Mouse (Mus musculus) heart, embryonic 14.5 days (tissue): ENCODE measurements around the gene Rnf43. TPM values are rescaled to one million over a fixed set of nuclear protein-coding genes. Genes with fewer than 3 reads are reported as not detected.

Experiments
- ATAC-seq: fragments of 200-750 bp; cut with Nextera tagmentation; 2 replicates; pipeline ENCODE4 v1.8.0; 2017; ENCODE audit warnings: low read depth, moderate TSS enrichment; ENCODE audit not compliant: insufficient number of reproducible peaks, insufficient read depth, low FRiP score
- H3K27ac ChIP-seq, 2 experiments: fragments of 200-500 bp in 1 of 2; fragments of 300-500 bp in 1 of 2; sonication (generic) in 1 of 2; replicated peaks in 1 of 2; 2 replicates each; pipeline ENCODE4 v1.5.1; 2012 to 2014; ENCODE audit warnings: low read depth in 2 of 2, low read length in 2 of 2, control low read depth in 1 of 2, mild to moderate bottlenecking in 1 of 2, mixed read lengths in 1 of 2; ENCODE audit not compliant: control insufficient read depth in 1 of 2, insufficient read depth in 1 of 2
- H3K27me3 ChIP-seq: fragments of 300-500 bp; sonication (generic); 2 replicates; pipeline ENCODE4 v1.6.1; 2014; ENCODE audit warnings: mild to moderate bottlenecking, low read length, control low read depth; ENCODE audit not compliant: control insufficient read depth, insufficient read depth
- H3K36me3 ChIP-seq: fragments of 300-500 bp; sonication (generic); 2 replicates; pipeline ENCODE4 v1.6.1; 2014; ENCODE audit warnings: mild to moderate bottlenecking, control low read depth, low read length, mixed read lengths; ENCODE audit not compliant: control insufficient read depth, insufficient read depth
- H3K4me1 ChIP-seq, 2 experiments: fragments of 200-500 bp in 1 of 2; fragments of 300-500 bp in 1 of 2; sonication (generic) in 1 of 2; 2 replicates each; pipeline ENCODE4 v1.6.1; 2012 to 2014; ENCODE audit warnings: low read length in 2 of 2, control low read depth in 1 of 2, mixed read lengths in 1 of 2; ENCODE audit not compliant: control insufficient read depth in 2 of 2, insufficient read depth in 2 of 2
- H3K4me2 ChIP-seq: fragments of 300-500 bp; sonication (generic); 2 replicates; pipeline ENCODE4 v1.6.1; 2014; ENCODE audit warnings: mild to moderate bottlenecking, low read length
- H3K4me3 ChIP-seq, 2 experiments: fragments of 200-500 bp in 1 of 2; fragments of 300-500 bp in 1 of 2; sonication (generic) in 1 of 2; 2 replicates each; pipeline ENCODE4 v1.5.1; 2012 to 2014; ENCODE audit warnings: low read length in 2 of 2, mild to moderate bottlenecking in 2 of 2, control low read depth in 1 of 2, low read depth in 1 of 2, moderate library complexity in 1 of 2; ENCODE audit not compliant: control insufficient read depth in 1 of 2, insufficient read depth in 1 of 2
- H3K9ac ChIP-seq: fragments of 300-500 bp; sonication (generic); 2 replicates; pipeline ENCODE4 v1.6.1; 2014; ENCODE audit warnings: mild to moderate bottlenecking, low read length
- H3K9me3 ChIP-seq: fragments of 300-500 bp; sonication (generic); 2 replicates; pipeline ENCODE4 v1.6.1; 2016; ENCODE audit warnings: low read length, control low read depth; ENCODE audit not compliant: control insufficient read depth
- WGBS: fragments of 180-500 bp; shearing (Covaris S2); extraction: QIAGEN DNeasy Blood & Tissue Kit; methylation state at CpG from one replicate; pipeline ENCODE4 v1.1.7; 2014; 5-methylcytosine and 5-hydroxymethylcytosine counted together
- polyA plus RNA-seq: library from polyadenylated mRNA; unstranded; fragments of >200 nt; fragmentation: Nextera tagmentation; extraction: Ambion mirVana; gene quantifications from 2 replicates; pipeline ENCODE4 v1.2.1, GENCODE M21; 2014

Rnf43 gene
- polyA plus RNA-seq, 1 experiment from 2014 or later: 0.47 TPM

GRCm38 (mm10) chr11:87678545-87678944, 16.0 kb downstream of the Rnf43 start:
- ATAC-seq: no peak
- H3K4me2 ChIP-seq: no peak overlapping the region
- WGBS: 68% methylated on average over 4 of the region's 4 CpGs
- no peak overlapping the region for H3K4me3 ChIP-seq
- H3K9me3 ChIP-seq: no peaks in the 10 kb centered on the region
- no peak overlapping the region for H3K27ac ChIP-seq
- no peak overlapping the region for H3K9ac ChIP-seq
- H3K36me3 ChIP-seq: no peaks in the 10 kb centered on the region
- peaks cover 2 to 7% of the 10 kb centered on the region in 2 experiments; a peak in 1 of 4 replicates for H3K4me1 ChIP-seq
- H3K27me3 ChIP-seq: no peaks in the 10 kb centered on the region

DNA sequence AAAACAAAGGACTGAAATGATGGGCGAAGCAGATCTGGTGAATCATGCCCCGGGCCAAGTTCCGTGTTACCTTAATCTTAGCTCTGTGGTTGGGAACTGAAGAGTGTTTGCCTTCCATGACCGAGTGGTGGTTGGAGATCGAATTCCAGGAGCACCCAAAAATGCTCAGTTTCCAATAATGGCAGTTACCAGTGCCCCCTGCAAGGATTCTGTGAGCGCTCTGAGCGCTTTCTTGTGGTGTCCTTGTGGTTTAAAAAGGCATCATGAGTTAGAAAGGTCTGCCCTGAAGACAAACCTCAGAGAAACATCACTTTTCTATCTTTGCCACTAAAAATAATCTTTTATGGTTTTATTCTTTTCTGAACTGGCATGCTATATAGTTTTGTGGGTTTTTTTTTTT, 16.5 kb downstream of the Rnf43 start:
- 84% methylated on average over 7 of the region's 7 CpGs for WGBS
- H3K27ac ChIP-seq: no peak overlapping the region
- H3K4me1 ChIP-seq: peaks cover 3 to 7% of the 10 kb centered on the region in 2 experiments; a peak in 1 of 4 replicates
- no peak overlapping the region for H3K4me2 ChIP-seq
- no peaks in the 10 kb centered on the region for H3K36me3 ChIP-seq
- ATAC-seq: no peak
- H3K9me3 ChIP-seq: no peaks in the 10 kb centered on the region
- H3K4me3 ChIP-seq: no peak overlapping the region
- H3K9ac ChIP-seq: no peak overlapping the region
- H3K27me3 ChIP-seq: no peaks in the 10 kb centered on the region

DNA sequence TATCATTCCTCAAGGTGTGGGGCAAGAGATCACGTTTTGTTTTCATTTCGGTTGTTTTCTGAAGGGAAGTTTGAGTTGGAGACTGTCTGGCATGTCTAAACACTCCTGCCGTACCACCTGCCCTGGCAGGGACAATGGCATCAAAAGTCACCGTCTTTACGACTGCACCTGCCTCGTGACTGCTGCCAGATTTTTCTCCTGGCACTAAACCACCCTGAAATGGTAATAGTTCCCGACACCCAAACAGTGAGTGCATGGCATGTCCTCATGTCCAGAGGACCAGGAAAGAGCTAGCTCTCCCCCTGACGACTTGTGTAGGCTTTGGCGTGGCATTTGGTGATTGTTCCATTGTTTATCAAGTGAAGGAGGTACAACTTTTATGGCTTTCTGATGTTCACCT, 18.3 kb downstream of the Rnf43 start:
- no peak overlapping the region for H3K9ac ChIP-seq
- 79% methylated on average over 9 of the region's 9 CpGs for WGBS
- H3K27me3 ChIP-seq: no peaks in the 10 kb centered on the region
- no peak overlapping the region for H3K4me3 ChIP-seq
- H3K27ac ChIP-seq: no peak overlapping the region
- H3K4me2 ChIP-seq: no peak overlapping the region
- peaks cover 3 to 7% of the 10 kb centered on the region in 2 experiments; a peak in 1 of 4 replicates for H3K4me1 ChIP-seq
- ATAC-seq: no peak
- H3K36me3 ChIP-seq: no peaks in the 10 kb centered on the region
- no peaks in the 10 kb centered on the region for H3K9me3 ChIP-seq

DNA sequence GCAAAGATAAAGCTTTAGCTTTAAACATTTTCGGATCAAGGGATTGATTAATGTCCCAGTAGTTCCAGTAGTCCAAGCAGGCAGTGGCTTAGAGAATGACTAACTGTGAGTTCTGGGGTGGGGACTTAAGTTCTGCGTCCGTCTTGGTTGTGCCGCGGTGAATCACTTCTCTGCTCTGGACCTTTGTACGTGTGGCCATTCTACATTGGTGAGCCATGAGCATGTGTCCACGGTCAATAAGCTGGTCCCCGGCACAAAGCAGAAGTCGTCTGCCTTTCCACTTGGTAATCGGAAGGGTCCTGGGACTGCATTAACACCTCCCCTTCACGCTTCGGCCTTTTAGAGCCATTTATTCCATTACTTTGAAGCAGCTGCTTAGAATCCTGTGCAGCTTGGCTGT, 19.6 kb downstream of the Rnf43 start:
- Histone ChIP-seq H3K4me1 (peaks cover 3 to 7% of the 10 kb centered on the region in 2 experiments; a peak in 1 of 4 replicates), H3K36me3 (no peaks in the 10 kb centered on the region), H3K9me3 (no peaks in the 10 kb centered on the region), H3K4me2 (no peak overlapping the region), H3K4me3 (no peak overlapping the region), H3K9ac (no peak overlapping the region), H3K27ac (no peak overlapping the region), H3K27me3 (no peaks in the 10 kb centered on the region)
- WGBS: 87% methylated on average over 12 of the region's 12 CpGs
- no peak for ATAC-seq

DNA sequence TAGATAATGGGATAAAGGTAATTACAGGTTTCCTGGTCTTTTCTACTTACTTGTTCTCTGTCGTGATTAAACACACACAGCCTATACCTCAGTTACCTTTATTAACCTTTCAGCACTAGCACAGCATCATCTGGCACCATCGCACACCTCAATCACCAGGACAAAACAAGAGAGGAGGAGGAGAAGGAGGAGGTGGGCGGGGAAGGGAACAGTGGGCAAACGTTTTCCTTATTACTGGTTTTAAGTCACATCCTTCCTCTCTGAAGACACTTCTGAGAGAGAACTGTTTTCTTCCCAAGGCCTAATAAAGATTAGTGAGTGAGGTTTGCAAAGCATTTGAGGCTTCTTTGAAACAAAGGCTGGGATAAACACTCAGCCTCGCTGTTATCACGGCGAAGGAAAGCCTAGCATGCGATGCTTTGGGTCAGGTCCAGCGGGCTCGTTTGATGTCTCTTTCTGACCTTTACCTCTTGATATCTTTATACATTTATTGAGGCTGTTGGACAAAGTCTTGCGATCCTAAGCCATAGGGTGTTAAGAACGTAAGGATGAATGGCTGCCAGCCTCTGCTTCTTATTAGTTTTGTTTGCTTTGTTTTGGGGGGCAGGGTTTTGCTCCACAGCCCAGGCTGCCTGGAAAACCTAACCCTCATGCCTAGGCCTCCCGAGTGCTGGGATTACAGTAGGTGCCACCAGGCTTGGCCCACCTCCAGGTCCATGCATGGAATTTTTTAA, 20.5 kb downstream of the Rnf43 start:
- no peaks in the 10 kb centered on the region for H3K27me3 ChIP-seq
- no peaks in the 10 kb centered on the region for H3K36me3 ChIP-seq
- H3K9me3 ChIP-seq: no peaks in the 10 kb centered on the region
- no peak for ATAC-seq
- no peak overlapping the region for H3K4me2 ChIP-seq
- H3K4me3 ChIP-seq: no peak overlapping the region
- 42% methylated on average over 13 of the region's 13 CpGs for WGBS
- peaks cover 11% of the 10 kb centered on the region in 2 experiments for H3K4me1 ChIP-seq
- H3K27ac ChIP-seq: peak overlapping the region in 1 of 2 experiments; percentile 27; a peak in 1 of 4 replicates
- H3K9ac ChIP-seq: no peak overlapping the region

GRCm38 (mm10) chr11:87686407-87686806, 23.9 kb downstream of the Rnf43 start:
- no peak overlapping the region for H3K4me2 ChIP-seq
- no peak overlapping the region for H3K9ac ChIP-seq
- H3K27me3 ChIP-seq: no peaks in the 10 kb centered on the region
- ATAC-seq: no peak
- no peak overlapping the region for H3K27ac ChIP-seq
- no peak overlapping the region for H3K4me3 ChIP-seq
- no peaks in the 10 kb centered on the region for H3K36me3 ChIP-seq
- WGBS: 58% methylated on average over 7 of the region's 7 CpGs
- no peaks in the 10 kb centered on the region for H3K9me3 ChIP-seq
- peaks cover 18 to 30% of the 10 kb centered on the region in 2 experiments for H3K4me1 ChIP-seq

GRCm38 (mm10) chr11:87687246-87688225, 25.0 kb downstream of the Rnf43 start:
- H3K9me3 ChIP-seq: no peaks in the 10 kb centered on the region
- no peaks in the 10 kb centered on the region for H3K36me3 ChIP-seq
- no peak for ATAC-seq
- H3K27ac ChIP-seq: no peak overlapping the region
- peaks cover 18 to 30% of the 10 kb centered on the region in 2 experiments for H3K4me1 ChIP-seq
- WGBS: 43% methylated on average over 15 of the region's 15 CpGs
- H3K9ac ChIP-seq: no peak overlapping the region
- H3K27me3 ChIP-seq: no peaks in the 10 kb centered on the region
- H3K4me2 ChIP-seq: no peak overlapping the region
- no peak overlapping the region for H3K4me3 ChIP-seq
